Mouse (Mus musculus) intestine, embryonic 16.5 days (tissue): ENCODE results near the gene Adgrl3. TPM values are rescaled to one million over a fixed set of nuclear protein-coding genes. Genes with fewer than 3 reads are reported as not detected.

Experiments
- ATAC-seq: fragments of 200-750 bp; cut with Nextera tagmentation; 2 replicates; pipeline ENCODE4 v1.8.0; 2017; ENCODE audit warnings: moderate TSS enrichment, moderate library complexity
- H3K27ac ChIP-seq: fragments of 300-500 bp; sonication (generic); 2 replicates; pipeline ENCODE4 v1.5.1; 2014; ENCODE audit warnings: mild to moderate bottlenecking, low read length
- H3K27me3 ChIP-seq: fragments of 300-500 bp; sonication (generic); replicated peaks from 2 replicates; pipeline ENCODE4 v1.6.1; 2014; ENCODE audit warnings: low read length, control low read depth, mixed read lengths; ENCODE audit not compliant: control insufficient read depth, insufficient read depth
- H3K36me3 ChIP-seq: fragments of 300-500 bp; sonication (generic); 2 replicates; pipeline ENCODE4 v1.6.1; 2014; ENCODE audit warnings: low read length, control low read depth; ENCODE audit not compliant: control insufficient read depth, insufficient read depth
- H3K4me1 ChIP-seq: fragments of 300-500 bp; sonication (generic); 2 replicates; pipeline ENCODE4 v1.6.1; 2014; ENCODE audit warnings: low read length, control low read depth, mixed read lengths; ENCODE audit not compliant: control insufficient read depth, insufficient read depth
- H3K4me2 ChIP-seq: fragments of 300-500 bp; sonication (generic); 2 replicates; pipeline ENCODE4 v1.6.1; 2014; ENCODE audit warnings: low read depth, low read length, control low read depth
- H3K4me3 ChIP-seq: fragments of 300-500 bp; sonication (generic); 2 replicates; pipeline ENCODE4 v1.5.1; 2014; ENCODE audit warnings: mild to moderate bottlenecking, low read length
- H3K9ac ChIP-seq: fragments of 300-500 bp; sonication (generic); 2 replicates; pipeline ENCODE4 v1.6.1; 2014; ENCODE audit warnings: low read depth, low read length
- H3K9me3 ChIP-seq: fragments of 300-500 bp; sonication (generic); 2 replicates; pipeline ENCODE4 v1.6.1; 2016; ENCODE audit warnings: low read length, control low read depth; ENCODE audit not compliant: control insufficient read depth
- WGBS: fragments of 180-500 bp; shearing (Covaris S2); extraction: QIAGEN DNeasy Blood & Tissue Kit; methylation state at CpG from one replicate; pipeline ENCODE4 v1.1.7; 2014; 5-methylcytosine and 5-hydroxymethylcytosine counted together
- polyA plus RNA-seq: library from polyadenylated mRNA; unstranded; fragments of >200 nt; fragmentation: Nextera tagmentation; extraction: Ambion mirVana; gene quantifications from 2 replicates; pipeline ENCODE4 v1.2.1, GENCODE M21; 2015

Adgrl3 gene
- polyA plus RNA-seq, 1 experiment from 2014 or later: 6.8 TPM

GRCm38 (mm10) chr5:81160431-81160830, 140.5 kb downstream of the Adgrl3 start:
- Histone ChIP-seq H3K4me1 (no peaks in the 10 kb centered on the region), H3K27me3 (no peaks in the 10 kb centered on the region), H3K4me2 (no peak overlapping the region), H3K9ac (no peak overlapping the region), H3K27ac (no peak overlapping the region), H3K36me3 (no peaks in the 10 kb centered on the region), H3K9me3 (no peaks in the 10 kb centered on the region), H3K4me3 (no peak overlapping the region)
- WGBS: 87% methylated on average over 6 of the region's 6 CpGs
- no peak for ATAC-seq

GRCm38 (mm10) chr5:81188871-81189485, 169.0 kb downstream of the Adgrl3 start:
- no peak for ATAC-seq
- no peaks in the 10 kb centered on the region for H3K4me1 ChIP-seq
- no peak overlapping the region for H3K9ac ChIP-seq
- H3K27ac ChIP-seq: no peak overlapping the region
- H3K27me3 ChIP-seq: no peaks in the 10 kb centered on the region
- no peaks in the 10 kb centered on the region for H3K36me3 ChIP-seq
- no peak overlapping the region for H3K4me2 ChIP-seq
- H3K9me3 ChIP-seq: no peaks in the 10 kb centered on the region
- no peak overlapping the region for H3K4me3 ChIP-seq
- WGBS: 46% methylated on average over 4 of the region's 4 CpGs

- H3K4me3 ChIP-seq: no peak overlapping the region
- H3K9me3 ChIP-seq: no peaks in the 10 kb centered on the region
- H3K9ac ChIP-seq: no peak overlapping the region
- no peak overlapping the region for H3K4me2 ChIP-seq
- ATAC-seq: no peak
- H3K27me3 ChIP-seq: no peaks in the 10 kb centered on the region
- H3K27ac ChIP-seq: no peak overlapping the region
- H3K4me1 ChIP-seq: no peaks in the 10 kb centered on the region
- H3K36me3 ChIP-seq: no peaks in the 10 kb centered on the region
Measured at GRCm38 (mm10) chr5:81200354-81200753, 180.4 kb downstream of the Adgrl3 start.

- H3K4me3 ChIP-seq: no peak overlapping the region
- no peak overlapping the region for H3K27ac ChIP-seq
- H3K9ac ChIP-seq: no peak overlapping the region
- WGBS: 85% methylated on average over 4 of the region's 4 CpGs
- no peaks in the 10 kb centered on the region for H3K4me1 ChIP-seq
- no peaks in the 10 kb centered on the region for H3K27me3 ChIP-seq
- no peak overlapping the region for H3K4me2 ChIP-seq
- no peak for ATAC-seq
- H3K9me3 ChIP-seq: no peaks in the 10 kb centered on the region
- H3K36me3 ChIP-seq: no peaks in the 10 kb centered on the region
Measured at GRCm38 (mm10) chr5:81201885-81202284, 181.9 kb downstream of the Adgrl3 start.

GRCm38 (mm10) chr5:81218500-81219057, 198.6 kb downstream of the Adgrl3 start:
- 58% methylated on average over 2 of the region's 2 CpGs for WGBS
- no peak overlapping the region for H3K27ac ChIP-seq
- H3K4me3 ChIP-seq: no peak overlapping the region
- no peaks in the 10 kb centered on the region for H3K36me3 ChIP-seq
- H3K4me2 ChIP-seq: no peak overlapping the region
- ATAC-seq: no peak
- no peaks in the 10 kb centered on the region for H3K4me1 ChIP-seq
- no peaks in the 10 kb centered on the region for H3K27me3 ChIP-seq
- H3K9ac ChIP-seq: no peak overlapping the region
- no peaks in the 10 kb centered on the region for H3K9me3 ChIP-seq

GRCm38 (mm10) chr5:81224465-81224864, 204.5 kb downstream of the Adgrl3 start:
- ATAC-seq: no peak
- 83% methylated on average over 6 of the region's 6 CpGs for WGBS
- Histone ChIP-seq H3K36me3 (no peaks in the 10 kb centered on the region), H3K27me3 (no peaks in the 10 kb centered on the region), H3K9me3 (no peaks in the 10 kb centered on the region), H3K4me1 (no peaks in the 10 kb centered on the region), H3K27ac (no peak overlapping the region), H3K4me3 (no peak overlapping the region), H3K9ac (no peak overlapping the region), H3K4me2 (no peak overlapping the region)

GRCm38 (mm10) chr5:81225486-81225885, 205.5 kb downstream of the Adgrl3 start:
- H3K9me3 ChIP-seq: no peaks in the 10 kb centered on the region
- no peak overlapping the region for H3K4me2 ChIP-seq
- no peak overlapping the region for H3K4me3 ChIP-seq
- WGBS: 87% methylated on average over 2 of the region's 2 CpGs
- no peaks in the 10 kb centered on the region for H3K27me3 ChIP-seq
- H3K27ac ChIP-seq: no peak overlapping the region
- ATAC-seq: no peak
- H3K36me3 ChIP-seq: no peaks in the 10 kb centered on the region
- no peaks in the 10 kb centered on the region for H3K4me1 ChIP-seq
- no peak overlapping the region for H3K9ac ChIP-seq

GRCm38 (mm10) chr5:81227256-81227655, 207.3 kb downstream of the Adgrl3 start:
- Histone ChIP-seq H3K27me3 (no peaks in the 10 kb centered on the region), H3K36me3 (no peaks in the 10 kb centered on the region), H3K4me3 (no peak overlapping the region), H3K4me2 (no peak overlapping the region), H3K9me3 (no peaks in the 10 kb centered on the region), H3K27ac (no peak overlapping the region), H3K9ac (no peak overlapping the region), H3K4me1 (no peaks in the 10 kb centered on the region)
- ATAC-seq: no peak

GRCm38 (mm10) chr5:81248724-81249123, 228.8 kb downstream of the Adgrl3 start:
- Histone ChIP-seq H3K36me3 (no peaks in the 10 kb centered on the region), H3K9ac (no peak overlapping the region), H3K9me3 (no peaks in the 10 kb centered on the region), H3K4me3 (no peak overlapping the region), H3K4me2 (no peak overlapping the region), H3K27me3 (no peaks in the 10 kb centered on the region), H3K27ac (no peak overlapping the region), H3K4me1 (no peaks in the 10 kb centered on the region)
- no peak for ATAC-seq
- 56% methylated on average over 5 of the region's 5 CpGs for WGBS

- H3K9ac ChIP-seq: no peak overlapping the region
- no peaks in the 10 kb centered on the region for H3K36me3 ChIP-seq
- no peak for ATAC-seq
- no peak overlapping the region for H3K4me3 ChIP-seq
- no peaks in the 10 kb centered on the region for H3K9me3 ChIP-seq
- H3K27me3 ChIP-seq: no peaks in the 10 kb centered on the region
- H3K27ac ChIP-seq: no peak overlapping the region
- no peak overlapping the region for H3K4me2 ChIP-seq
- 84% methylated on average over 3 of the region's 3 CpGs for WGBS
- H3K4me1 ChIP-seq: no peaks in the 10 kb centered on the region
Measured at GRCm38 (mm10) chr5:81256091-81256490, 236.2 kb downstream of the Adgrl3 start.
